Mouse (Mus musculus) T-cell, adult 2 months (primary cell): ENCODE measurements around the gene Tekt3.

ENCODE experiments used
- DNase-seq: peaks from one replicate; pipeline ENCODE4 v3.0.0; 2022; ENCODE audit warnings: low spot score

The Tekt3 gene

DNA sequence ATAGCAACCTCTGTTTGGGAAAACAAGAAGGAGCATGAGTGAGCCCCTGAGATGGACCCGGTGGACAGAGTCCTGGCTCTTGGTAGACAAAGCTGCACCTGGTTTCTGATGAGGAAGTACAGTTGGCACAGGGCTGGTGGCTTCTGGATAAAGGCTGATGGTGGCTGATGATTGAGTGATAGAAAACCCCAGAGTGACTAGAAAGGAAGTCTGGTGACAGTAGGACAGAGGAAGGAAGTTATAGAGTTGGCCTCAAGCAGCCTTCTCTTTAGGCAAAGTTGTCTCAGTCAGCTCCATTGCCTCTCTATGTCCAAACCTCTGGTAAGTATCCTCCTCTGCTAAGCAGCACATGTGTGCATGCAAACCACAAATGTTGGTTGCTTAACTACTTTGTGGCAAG, 1.5 kb upstream of the Tekt3 start:
- DNase-seq: no peak

GRCm38 (mm10) chr11:63066526-63066925, 5.1 kb downstream of the Tekt3 start:
- DNase-seq: no peak

DNA sequence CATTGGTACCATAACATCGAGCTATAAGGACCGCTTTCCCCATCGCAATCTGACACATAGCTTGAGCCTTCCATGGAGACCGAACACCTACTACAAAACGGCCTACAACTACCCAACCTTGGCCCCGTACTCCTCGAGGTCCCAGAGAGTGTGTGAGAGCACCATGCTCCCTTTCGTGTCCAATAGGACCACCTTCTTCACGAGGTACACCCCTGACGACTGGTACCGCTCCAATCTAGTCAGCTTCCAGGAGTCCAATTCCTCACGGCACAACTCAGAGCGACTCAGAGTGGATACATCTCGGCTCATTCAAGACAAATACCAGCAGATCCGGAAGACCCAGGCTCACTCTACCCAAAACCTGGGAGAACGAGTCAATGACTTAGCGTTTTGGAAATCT, 8.6 kb downstream of the Tekt3 start:
- DNase-seq: no peak

DNA sequence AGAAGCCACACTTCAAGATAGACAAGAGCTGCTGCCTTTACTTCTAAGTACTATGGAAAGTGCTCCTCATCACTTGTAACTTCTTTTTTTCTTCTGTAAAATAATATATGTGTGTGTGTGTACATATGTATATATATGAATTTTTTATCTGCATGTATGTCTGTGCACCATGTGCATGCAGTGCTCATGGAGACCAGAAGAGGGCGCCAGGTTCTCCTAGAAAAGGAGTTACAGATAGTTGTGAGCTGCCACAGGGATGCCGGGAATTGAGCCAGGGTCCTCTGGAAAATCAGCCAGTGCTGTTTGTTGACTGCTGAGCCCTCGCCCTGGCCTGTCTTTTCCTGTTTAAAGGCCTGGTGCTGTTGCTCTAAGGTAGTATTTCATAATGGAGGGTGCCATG, 23.1 kb downstream of the Tekt3 start:
- DNase-seq: no peak

DNA sequence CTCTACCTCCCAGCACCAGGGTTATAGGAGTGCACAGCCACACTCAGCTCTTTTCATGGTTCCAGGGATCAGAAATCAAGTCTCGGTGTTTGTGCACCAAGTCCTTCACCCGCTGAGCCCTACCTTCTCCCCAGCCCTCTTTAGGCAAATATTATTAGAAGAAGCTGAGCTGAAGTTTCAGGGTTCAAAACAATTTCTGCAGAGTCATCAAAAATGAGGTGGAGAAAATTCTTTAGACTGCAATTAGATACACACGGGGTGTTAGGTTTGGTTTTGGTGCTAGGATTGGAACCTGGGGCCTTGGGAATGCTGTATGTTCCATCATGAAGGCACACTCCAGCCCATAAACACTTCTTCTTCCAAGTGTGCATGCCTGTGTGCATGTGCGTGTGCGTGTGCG, 27.2 kb downstream of the Tekt3 start:
- no peak for DNase-seq

- DNase-seq: no peak
Observed at GRCm38 (mm10) chr11:63090210-63090609, 28.8 kb downstream of the Tekt3 start.

DNA sequence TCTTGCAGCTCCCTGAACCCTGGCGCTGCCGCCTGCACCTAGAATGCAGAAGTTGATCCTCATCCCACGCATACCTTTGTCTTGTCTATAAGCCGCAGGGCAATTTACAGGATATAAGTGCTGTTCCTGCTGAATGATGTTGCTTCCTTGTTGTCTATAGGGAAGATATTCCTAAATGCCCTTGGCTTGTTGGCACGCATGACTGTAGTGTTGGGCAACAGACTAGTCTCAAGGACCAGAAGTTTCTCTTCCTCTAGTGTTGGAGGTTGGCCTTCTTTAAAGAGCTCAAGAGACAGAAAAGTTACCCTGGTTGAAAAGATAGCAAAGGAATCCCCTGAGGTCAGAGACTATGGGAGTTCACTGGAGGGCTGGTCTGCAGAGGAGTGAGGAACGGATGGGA, 29.5 kb downstream of the Tekt3 start:
- DNase-seq: no peak

GRCm38 (mm10) chr11:63092271-63092670, 30.8 kb downstream of the Tekt3 start:
- DNase-seq: no peak

DNA sequence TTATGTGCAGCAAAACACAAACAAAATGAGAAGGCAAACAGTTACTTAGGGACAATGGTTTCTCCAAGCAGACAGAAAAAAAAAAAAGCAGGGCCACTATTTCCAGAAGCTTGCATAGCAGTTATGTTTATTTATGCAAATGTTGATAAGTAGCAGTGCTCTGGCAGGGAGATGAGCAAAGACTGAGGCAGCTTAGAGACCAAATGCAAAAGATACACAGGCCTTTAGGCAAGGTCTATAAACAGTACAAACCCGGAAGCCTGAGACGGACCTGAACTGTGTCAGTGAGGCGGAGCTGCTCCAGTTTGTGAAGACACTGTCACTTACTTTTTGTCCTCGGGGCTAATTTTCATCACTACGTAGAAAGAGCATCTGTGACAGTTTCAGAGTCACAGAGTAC, 32.1 kb downstream of the Tekt3 start:
- DNase-seq: no peak

DNA sequence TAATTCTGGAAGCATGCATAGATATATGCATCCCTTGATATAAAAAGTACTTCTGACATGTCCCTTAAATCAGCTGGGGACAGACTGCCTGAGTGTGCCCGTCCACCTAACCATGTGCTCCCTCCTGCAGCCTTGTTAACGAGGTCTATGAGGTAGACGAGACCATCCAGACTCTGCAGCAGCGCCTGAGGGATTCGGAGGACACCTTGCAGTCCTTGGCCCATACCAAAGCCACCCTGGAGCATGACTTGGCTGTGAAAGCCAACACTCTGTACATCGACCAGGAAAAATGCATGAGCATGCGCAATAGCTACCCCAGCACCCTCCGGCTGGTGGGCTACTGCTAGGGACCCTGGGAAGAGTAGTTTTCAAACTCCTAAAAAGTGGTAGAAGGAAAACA, 33.0 kb downstream of the Tekt3 start:
- DNase-seq: no peak

GRCm38 (mm10) chr11:63098016-63098415, 36.6 kb downstream of the Tekt3 start:
- no peak for DNase-seq

GRCm38 (mm10) chr11:63099390-63099789, 37.9 kb downstream of the Tekt3 start:
- DNase-seq: no peak

DNA sequence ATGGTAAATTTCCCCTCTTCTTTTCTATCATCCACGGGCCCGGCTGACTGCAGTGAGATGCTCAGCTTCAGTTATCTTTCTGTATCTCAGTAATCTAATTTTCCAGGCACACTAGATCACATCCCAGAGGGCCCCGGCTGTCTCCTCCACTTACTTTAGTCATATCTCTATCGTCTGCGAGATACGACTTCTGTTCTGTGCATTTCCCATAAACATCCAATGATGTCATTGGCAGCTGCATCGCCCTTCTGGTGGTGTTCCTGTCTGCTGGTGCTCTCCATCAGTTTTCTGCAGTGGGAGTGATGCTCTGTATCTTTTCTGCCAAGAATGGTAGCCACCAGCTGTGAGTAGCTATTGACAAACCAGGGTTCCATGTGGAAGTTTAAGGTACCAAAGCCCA, 41.8 kb downstream of the Tekt3 start:
- DNase-seq: no peak

DNA sequence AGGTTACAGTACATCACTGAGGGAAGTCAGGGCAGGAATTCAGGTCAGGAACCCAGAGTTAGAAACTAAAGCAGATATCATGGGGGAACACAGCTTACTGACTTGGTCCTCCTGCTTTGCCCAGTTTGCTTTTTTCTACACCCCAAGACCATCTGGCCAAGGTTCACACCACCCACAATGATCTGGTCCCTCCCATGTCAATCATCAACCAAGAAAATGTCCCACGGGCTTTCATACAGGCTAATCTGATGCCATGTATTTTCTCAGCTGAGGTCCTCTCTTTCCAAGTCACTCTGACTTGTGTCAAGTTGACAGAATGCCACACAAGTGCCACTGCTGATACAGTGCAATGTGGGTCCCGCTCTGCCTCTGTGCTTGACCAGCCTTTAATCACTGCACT, 42.6 kb downstream of the Tekt3 start:
- DNase-seq: no peak

DNA sequence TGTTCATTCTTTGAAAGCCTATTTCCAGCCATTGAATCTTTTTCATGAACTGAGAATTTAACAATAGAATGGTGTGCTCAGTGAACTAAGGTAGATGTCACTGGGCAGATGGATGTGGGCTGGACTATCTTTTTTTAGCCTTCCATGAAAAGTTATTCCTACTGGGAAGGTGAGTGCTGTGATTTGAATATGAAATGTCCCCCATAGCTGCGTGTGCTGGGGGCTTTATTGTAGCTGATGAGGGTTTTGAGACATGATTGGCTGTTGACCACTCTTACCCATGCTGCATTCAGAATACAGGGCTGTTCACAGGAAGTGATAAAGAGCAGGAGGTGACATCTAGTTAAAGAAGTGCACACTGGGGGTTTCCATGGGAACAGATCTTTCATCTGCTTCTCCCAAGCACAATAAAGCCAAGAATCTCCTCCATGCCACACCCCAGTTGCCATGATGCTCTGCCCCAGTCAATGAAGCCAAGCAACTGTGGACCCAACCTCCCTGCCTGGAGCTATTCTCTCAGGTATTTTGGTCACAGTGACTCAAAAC, 47.8 kb downstream of the Tekt3 start:
- DNase-seq: no peak

DNA sequence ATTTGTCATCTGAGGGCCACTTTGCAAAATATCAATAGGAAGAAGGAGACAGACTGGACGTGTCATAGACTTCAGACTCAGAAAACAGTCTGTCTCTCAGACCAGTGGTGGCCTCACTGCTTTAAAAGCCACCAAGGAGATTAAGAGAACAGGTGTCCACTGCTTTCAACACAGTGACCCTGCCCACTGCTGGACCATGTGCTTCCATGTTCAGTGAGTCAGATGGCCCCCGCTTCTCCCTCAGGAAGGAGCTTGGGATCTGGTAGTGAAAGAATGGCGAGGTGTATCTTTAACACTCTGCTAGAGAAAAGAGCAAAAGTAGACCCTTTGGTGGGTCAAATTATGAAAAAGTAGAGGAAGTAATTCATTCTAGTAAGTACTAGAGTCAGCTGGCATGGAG, 48.9 kb downstream of the Tekt3 start:
- DNase-seq: no peak

DNA sequence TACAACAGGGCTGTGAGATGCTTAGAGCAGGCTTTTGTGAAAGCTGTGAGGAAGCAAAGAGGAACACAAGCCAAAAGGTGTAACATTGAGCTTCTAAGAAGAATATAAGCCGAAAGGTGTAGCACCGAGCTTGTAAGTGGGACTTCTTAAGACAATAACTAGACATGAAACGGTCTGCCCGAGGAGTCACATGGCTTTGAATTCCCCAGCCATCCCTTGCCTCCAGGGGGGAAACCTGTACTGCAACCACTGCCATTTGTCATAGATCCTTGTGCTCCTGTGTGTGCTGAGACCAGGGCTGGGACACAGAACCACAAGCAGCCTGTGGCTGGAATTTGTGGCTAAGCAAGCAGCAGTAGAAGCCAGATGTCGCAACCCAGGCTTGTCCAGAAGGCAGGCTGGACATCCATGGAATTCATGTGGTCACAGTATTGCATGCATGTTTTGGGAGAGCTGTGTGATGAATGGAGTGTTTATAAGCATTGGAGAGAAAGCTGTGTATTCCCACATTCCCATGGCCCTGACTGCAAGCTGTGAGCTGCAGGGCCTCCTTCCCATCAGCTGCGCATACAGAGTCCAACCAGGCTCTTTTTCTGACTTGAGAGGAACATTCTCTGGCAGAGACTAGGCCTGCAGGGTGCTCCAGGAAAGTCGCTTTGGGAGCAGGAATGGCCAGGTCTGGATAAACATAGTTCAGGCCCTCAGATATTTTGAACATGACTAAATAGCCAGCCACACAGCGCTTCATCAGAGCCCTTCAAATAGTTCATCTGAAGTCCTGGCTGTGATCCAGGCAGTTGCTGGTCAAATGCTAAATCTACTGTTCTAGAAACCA, 53.6 kb downstream of the Tekt3 start:
- DNase-seq: no peak

DNA sequence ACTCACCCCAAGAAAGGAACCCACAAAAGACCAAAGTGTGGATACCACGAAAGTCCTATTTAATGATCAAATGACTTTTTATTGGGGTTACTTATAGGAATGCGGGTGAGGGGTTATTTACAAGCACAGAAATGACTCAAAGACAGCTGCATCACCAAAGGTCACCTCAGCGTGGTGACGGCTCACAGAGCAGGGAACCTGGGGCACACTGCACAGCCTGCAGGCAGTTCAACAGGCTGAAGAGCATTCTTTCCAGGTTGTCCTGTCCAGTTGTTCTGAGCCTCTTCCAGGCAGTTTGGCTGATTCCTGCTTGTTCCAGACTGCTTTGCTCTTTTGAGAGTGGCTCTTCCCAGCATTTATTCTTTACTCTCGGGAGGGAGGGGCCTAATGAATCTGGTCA, 55.2 kb downstream of the Tekt3 start:
- no peak for DNase-seq

DNA sequence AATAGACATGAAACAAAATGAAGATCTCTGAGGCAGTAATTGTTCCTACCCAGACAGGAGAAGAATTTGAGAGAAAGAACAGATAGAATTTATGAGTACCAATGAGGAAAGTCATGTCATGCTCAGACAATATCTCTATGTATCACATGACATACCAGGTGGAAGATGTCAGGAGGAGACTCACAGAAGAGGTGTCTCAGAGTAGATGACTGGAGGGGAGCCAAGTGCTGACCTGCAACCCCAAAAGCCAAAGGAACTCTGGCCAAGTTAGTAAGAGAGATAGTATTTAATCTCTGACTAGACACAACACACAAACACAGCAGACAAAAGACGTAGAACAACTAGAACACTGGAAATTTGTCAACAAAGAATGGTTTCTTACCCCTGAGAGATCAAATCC, 55.8 kb downstream of the Tekt3 start:
- no peak for DNase-seq

- no peak for DNase-seq
Observed at GRCm38 (mm10) chr11:63119791-63120190, 58.3 kb downstream of the Tekt3 start.

- no peak for DNase-seq
Observed at GRCm38 (mm10) chr11:63122249-63122648, 60.8 kb downstream of the Tekt3 start.

- no peak for DNase-seq
Observed at GRCm38 (mm10) chr11:63122776-63123350, 61.4 kb downstream of the Tekt3 start.

DNA sequence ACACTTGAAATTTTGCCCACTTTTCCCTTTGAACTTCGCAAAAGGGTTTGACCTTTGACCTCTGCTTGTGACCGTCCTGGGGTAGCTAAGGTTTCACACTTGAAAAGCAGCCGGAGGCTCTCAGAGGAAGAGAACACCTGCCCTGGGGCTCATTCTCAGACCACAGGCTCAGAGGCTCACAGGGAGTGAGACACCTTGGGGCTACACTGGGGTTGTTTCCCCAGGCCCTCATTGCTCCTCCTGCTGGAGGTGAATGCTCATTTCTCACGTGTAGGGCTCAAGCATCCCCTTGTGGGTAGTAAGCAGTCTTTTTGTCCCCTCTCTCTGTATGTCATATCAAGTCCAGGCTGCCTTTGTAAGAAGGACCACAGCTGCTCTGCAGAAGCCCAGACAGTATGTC, 62.9 kb downstream of the Tekt3 start:
- no peak for DNase-seq
